In the genomic region with DNA sequence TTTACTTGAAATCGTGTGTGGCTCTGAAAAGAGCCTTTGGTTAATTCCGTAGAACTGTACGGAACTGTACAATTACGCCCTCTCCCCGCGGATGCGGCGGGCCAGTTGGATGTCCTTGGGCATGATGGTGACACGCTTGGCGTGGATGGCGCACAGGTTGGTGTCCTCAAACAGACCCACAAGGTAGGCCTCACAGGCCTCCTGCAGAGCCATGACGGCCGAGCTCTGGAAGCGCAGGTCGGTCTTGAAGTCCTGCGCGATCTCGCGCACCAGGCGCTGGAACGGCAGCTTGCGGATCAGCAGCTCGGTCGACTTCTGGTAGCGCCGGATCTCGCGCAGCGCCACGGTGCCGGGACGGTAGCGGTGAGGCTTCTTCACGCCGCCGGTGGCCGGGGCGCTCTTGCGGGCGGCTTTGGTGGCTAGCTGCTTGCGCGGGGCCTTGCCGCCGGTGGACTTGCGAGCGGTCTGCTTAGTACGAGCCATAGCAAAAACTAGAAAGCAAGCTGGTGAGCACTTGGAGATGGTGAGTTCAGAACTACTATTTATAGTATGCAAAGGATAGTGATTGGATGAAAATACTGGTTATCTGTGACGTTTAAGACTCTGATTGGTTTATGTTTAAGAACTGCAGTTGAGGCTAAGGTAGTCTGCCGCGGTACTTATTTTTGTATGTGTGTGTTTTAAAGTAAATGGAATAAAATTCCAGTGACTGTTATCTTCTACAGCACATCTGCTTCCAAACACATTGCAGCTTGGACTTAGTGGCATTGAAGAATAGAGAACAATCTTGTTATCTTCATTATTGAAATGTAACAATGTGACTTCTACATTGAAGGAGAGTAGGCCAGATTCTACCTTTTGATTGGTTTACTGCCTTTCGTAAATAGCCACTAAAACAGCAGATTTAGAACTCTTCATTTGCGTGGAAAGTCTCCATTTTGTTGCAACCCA, we compare ENCODE assay signal across 8 mouse cellular contexts. TPM values are rescaled to one million over a fixed set of nuclear protein-coding genes. Genes with fewer than 3 reads are reported as not detected.
DNase-seq lines count a peak whose midpoint lies in the region; ATAC-seq lines count a peak whose summit lies in the region.
"Not testable (repeated sequence)": the region's sequence is repeated elsewhere in the genome, so short reads cannot be mapped to it uniquely, and the experiment has no call there.

TSS of gene Hist1h3a (minus strand) at position 516 of the 951 bp plus-strand sequence.

- H3K27ac ChIP-seq in hindbrain, embryonic 15.5 days (replicated peaks) = peak within 1 kb of the TSS; percentile 87

- H3K4me1 ChIP-seq in hindbrain, embryonic 15.5 days (replicated peaks) = peaks cover 36% of the 10 kb centered on the region

- not testable (repeated sequence) for H3K9me3 ChIP-seq in hindbrain, embryonic 15.5 days

- DNase-seq in NIH3T3 (ENCODE audit: low read depth) = peak; percentile 78
- DNase-seq in cerebellum, postnatal 14 days = peak; percentile 58 to 70
- DNase-seq in frontal cortex, postnatal 25 days (ENCODE audit: low spot score in 2 of 2) = peak; percentile 30 to 35
- DNase-seq in layer of hippocampus, postnatal 25 days (ENCODE audit: extremely low spot score in 1 of 2, low spot score in 1 of 2) = peak; percentile 36 to 45
- DNase-seq in lung, postnatal 25 days (ENCODE audit: low spot score) = peak; percentile 84
- DNase-seq in retina, embryonic 14.5 days (ENCODE audit: low spot score) = peak; percentile 93
- peak; percentile 72 for DNase-seq in thymus, postnatal 4 days

- peak within 1 kb of the TSS; percentile 56 for H3K4me3 ChIP-seq in hindbrain, embryonic 15.5 days

- peak within 1 kb of the TSS; percentile 35 for H3K9ac ChIP-seq in hindbrain, embryonic 15.5 days

- H3K36me3 ChIP-seq in hindbrain, embryonic 15.5 days = not testable (repeated sequence)

- H3K4me2 ChIP-seq in hindbrain, embryonic 15.5 days = peak within 1 kb of the TSS; percentile 87

- WGBS in hindbrain, embryonic 15.5 days = under 1% methylated on average over 36 of the region's 52 CpGs

- peak; percentile 72 for ATAC-seq in hindbrain, embryonic 15.5 days (ENCODE audit: low FRiP score, low read depth)

- not testable (repeated sequence) for H3K27me3 ChIP-seq in hindbrain, embryonic 15.5 days

RNA-seq across cellular contexts. Expression of gene Hist1h3a, which starts in this region (rescaled TPM):
- 0.35 and 2.4 TPM in 2 replicates for polyA plus RNA-seq in hindbrain, embryonic 15.5 days (2015; fragmentation: Nextera tagmentation; extraction: Ambion mirVana)
- 10 to 100 TPM; 30.8 to 53.8 TPM for total RNA-seq in layer of hippocampus, postnatal 25 days (2021)

Comparison
In these comparisons a context has a peak if more than half of its experiments do, and no peak if none do; other contexts are left out.
1. Peak in every context shown above with its lines: DNase-seq, ATAC-seq, H3K4me3 ChIP-seq and H3K27ac ChIP-seq.
2. DNase-seq: peak in every context shown above with its lines; median percentile 93 in retina, embryonic 14.5 days; 84 in lung, postnatal 25 days; 78 in NIH3T3; 72 in thymus, postnatal 4 days; 64 in cerebellum, postnatal 14 days; 40 in layer of hippocampus, postnatal 25 days; 32 in frontal cortex, postnatal 25 days.